Mouse (Mus musculus): Measurements from ENCODE around the gene Bbx. TPM values are rescaled to one million over a fixed set of nuclear protein-coding genes. Genes with fewer than 3 reads are reported as not detected.

The Bbx gene
- polyA plus RNA-seq, 1 experiment, result 9.4 TPM

- TF ChIP-seq CTCF (IDR thresholded peaks at IDR 0.05; ENCODE audit: borderline replicate concordance, extremely low read depth, insufficient read depth, insufficient read length) (no peak), POLR2A (IDR thresholded peaks at IDR 0.05; ENCODE audit: borderline replicate concordance, extremely low read depth, insufficient read depth, insufficient read length, poor library complexity, severe bottlenecking) (no peak)
- no peak for DNase-seq (ENCODE audit: low read depth)
Observed at GRCm38 (mm10) chr16:50192626-50193025, 239.6 kb downstream of the Bbx start.

GRCm38 (mm10) chr16:50189108-50189507 lies 243.1 kb downstream of the Bbx start:
- TF ChIP-seq POLR2A (IDR thresholded peaks at IDR 0.05; ENCODE audit: borderline replicate concordance, extremely low read depth, insufficient read depth, insufficient read length, poor library complexity, severe bottlenecking) (no peak), CTCF (IDR thresholded peaks at IDR 0.05; ENCODE audit: borderline replicate concordance, extremely low read depth, insufficient read depth, insufficient read length) (no peak)
- no peak for DNase-seq (ENCODE audit: low read depth)

GRCm38 (mm10) chr16:50186604-50187003 lies 245.6 kb downstream of the Bbx start:
- TF ChIP-seq POLR2A (IDR thresholded peaks at IDR 0.05; ENCODE audit: borderline replicate concordance, extremely low read depth, insufficient read depth, insufficient read length, poor library complexity, severe bottlenecking) (no peak), CTCF (IDR thresholded peaks at IDR 0.05; ENCODE audit: borderline replicate concordance, extremely low read depth, insufficient read depth, insufficient read length) (no peak)
- no peak for DNase-seq (ENCODE audit: low read depth)

- DNase-seq (ENCODE audit: low read depth), result peak; percentile 80
- TF ChIP-seq POLR2A (IDR thresholded peaks at IDR 0.05; ENCODE audit: borderline replicate concordance, extremely low read depth, insufficient read depth, insufficient read length, poor library complexity, severe bottlenecking), result no peak
- no peak for TF ChIP-seq CTCF (IDR thresholded peaks at IDR 0.05; ENCODE audit: borderline replicate concordance, extremely low read depth, insufficient read depth, insufficient read length)
Observed at GRCm38 (mm10) chr16:50185041-50185440, 247.1 kb downstream of the Bbx start.

- no peak for TF ChIP-seq POLR2A (IDR thresholded peaks at IDR 0.05; ENCODE audit: borderline replicate concordance, extremely low read depth, insufficient read depth, insufficient read length, poor library complexity, severe bottlenecking)
- no peak for TF ChIP-seq CTCF (IDR thresholded peaks at IDR 0.05; ENCODE audit: borderline replicate concordance, extremely low read depth, insufficient read depth, insufficient read length)
- no peak for DNase-seq (ENCODE audit: low read depth)
Observed at GRCm38 (mm10) chr16:50182988-50183387, 249.2 kb downstream of the Bbx start.

GRCm38 (mm10) chr16:50182561-50182960 lies 249.6 kb downstream of the Bbx start:
- DNase-seq (ENCODE audit: low read depth), result no peak

GRCm38 (mm10) chr16:50172760-50173159 lies 259.4 kb downstream of the Bbx start:
- TF ChIP-seq CTCF (IDR thresholded peaks at IDR 0.05; ENCODE audit: borderline replicate concordance, extremely low read depth, insufficient read depth, insufficient read length), result no peak
- TF ChIP-seq POLR2A (IDR thresholded peaks at IDR 0.05; ENCODE audit: borderline replicate concordance, extremely low read depth, insufficient read depth, insufficient read length, poor library complexity, severe bottlenecking), result no peak

More at GRCm38 (mm10) chr16:50182561-50182960, 249.6 kb downstream of the Bbx start:
- TF ChIP-seq POLR2A (IDR thresholded peaks at IDR 0.05; ENCODE audit: borderline replicate concordance, extremely low read depth, insufficient read depth, insufficient read length, poor library complexity, severe bottlenecking), result no peak
- no peak for TF ChIP-seq CTCF (IDR thresholded peaks at IDR 0.05; ENCODE audit: borderline replicate concordance, extremely low read depth, insufficient read depth, insufficient read length)

GRCm38 (mm10) chr16:50170812-50171211 lies 261.4 kb downstream of the Bbx start:
- no peak for TF ChIP-seq POLR2A (IDR thresholded peaks at IDR 0.05; ENCODE audit: borderline replicate concordance, extremely low read depth, insufficient read depth, insufficient read length, poor library complexity, severe bottlenecking)
- TF ChIP-seq CTCF (IDR thresholded peaks at IDR 0.05; ENCODE audit: borderline replicate concordance, extremely low read depth, insufficient read depth, insufficient read length), result no peak
- no peak for DNase-seq (ENCODE audit: low read depth)

More at GRCm38 (mm10) chr16:50172760-50173159, 259.4 kb downstream of the Bbx start:
- DNase-seq (ENCODE audit: low read depth), result peak; percentile 55

GRCm38 (mm10) chr16:50167983-50168299 lies 264.2 kb downstream of the Bbx start:
- no peak for DNase-seq (ENCODE audit: low read depth)
- no peak for TF ChIP-seq CTCF (IDR thresholded peaks at IDR 0.05; ENCODE audit: borderline replicate concordance, extremely low read depth, insufficient read depth, insufficient read length)
- TF ChIP-seq POLR2A (IDR thresholded peaks at IDR 0.05; ENCODE audit: borderline replicate concordance, extremely low read depth, insufficient read depth, insufficient read length, poor library complexity, severe bottlenecking), result no peak

- no peak for TF ChIP-seq POLR2A (IDR thresholded peaks at IDR 0.05; ENCODE audit: borderline replicate concordance, extremely low read depth, insufficient read depth, insufficient read length, poor library complexity, severe bottlenecking)
- TF ChIP-seq CTCF (IDR thresholded peaks at IDR 0.05; ENCODE audit: borderline replicate concordance, extremely low read depth, insufficient read depth, insufficient read length), result no peak
- DNase-seq (ENCODE audit: low read depth), result no peak
Observed at GRCm38 (mm10) chr16:50167231-50167982, 264.8 kb downstream of the Bbx start.

- no peak for DNase-seq (ENCODE audit: low read depth)
- TF ChIP-seq CTCF (IDR thresholded peaks at IDR 0.05; ENCODE audit: borderline replicate concordance, extremely low read depth, insufficient read depth, insufficient read length), result no peak
Observed at GRCm38 (mm10) chr16:50160418-50161271, 271.5 kb downstream of the Bbx start.
